ENCODE assay signal across 8 mouse cellular contexts in the genomic region with DNA sequence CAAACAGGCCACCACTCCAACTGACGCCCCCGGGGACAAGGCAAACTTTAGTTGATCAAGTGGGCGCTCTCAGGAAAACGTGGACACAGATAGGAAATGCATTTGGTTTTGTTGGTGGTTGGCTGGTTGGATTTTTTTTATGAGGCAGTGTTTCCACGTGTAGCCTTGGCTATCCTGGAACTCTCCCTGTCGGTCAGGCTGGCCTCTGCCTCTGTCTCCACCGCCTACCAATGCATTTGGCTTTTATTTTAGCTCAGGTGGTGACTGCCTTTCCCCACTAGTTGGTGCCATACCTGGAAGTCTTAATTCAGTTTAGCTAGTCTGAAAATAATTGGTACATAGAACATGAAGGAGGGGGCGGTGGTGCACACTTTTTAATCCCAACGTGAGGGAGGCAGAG. TPM values are rescaled to one million over a fixed set of nuclear protein-coding genes. Genes with fewer than 3 reads are reported as not detected.
DNase-seq lines count a peak whose midpoint lies in the region; ATAC-seq and TF ChIP-seq lines count a peak whose summit lies in the region.

No protein-coding gene starts in this region.

- no peaks in the 10 kb centered on the region for H3K36me3 ChIP-seq in spleen, adult 2 months (ENCODE audit: control insufficient read depth, insufficient read depth, low read length)
- H3K36me3 ChIP-seq in hindbrain, embryonic 10.5 days = no peaks in the 10 kb centered on the region
- H3K36me3 ChIP-seq in limb, embryonic 13.5 days = 0 out of 2 replicates have a peak, but pooled peaks cover 4% of the 10 kb centered on the region

- H3K27ac ChIP-seq in spleen, adult 2 months (ENCODE audit: insufficient read depth, low read length) = no peak overlapping the region
- peak overlapping the region; percentile 93 for H3K27ac ChIP-seq in hindbrain, embryonic 10.5 days
- no peak overlapping the region for H3K27ac ChIP-seq in limb, embryonic 13.5 days

- peak overlapping the region; percentile 84 for H3K4me2 ChIP-seq in limb, embryonic 13.5 days (replicated peaks)

- H3K4me3 ChIP-seq in spleen, adult 2 months (ENCODE audit: extremely low read depth, insufficient read depth, insufficient read length) = peak overlapping the region; percentile 99; the same call in 1 of the 2 replicates
- H3K4me3 ChIP-seq in hindbrain, embryonic 10.5 days = peak overlapping the region; percentile 69
- H3K4me3 ChIP-seq in limb, embryonic 13.5 days = peak overlapping the region; percentile 71

- H3K9ac ChIP-seq in limb, embryonic 13.5 days = peak overlapping the region; percentile 86

- DNase-seq in spleen, adult 2 months (ENCODE audit: low read depth in 1 of 2, low spot score in 2 of 2) = peak in 1 of 2 experiments; percentile 27
- DNase-seq in spleen, postnatal 4 days (ENCODE audit: low spot score in 2 of 2) = no peak
- DNase-seq in cerebellum, postnatal 10 days = peak; percentile 34 to 45
- DNase-seq in hindbrain, embryonic 10.5 days (ENCODE audit: low spot score) = no peak
- DNase-seq in natural killer cell, adult 2 months (ENCODE audit: low spot score in 2 of 2) = peak; percentile 13 to 30
- no peak for DNase-seq in urinary bladder, postnatal 14 days (ENCODE audit: low spot score)
- DNase-seq in spleen, adult 18-20 months = no peak

- no peak for ATAC-seq in limb, embryonic 13.5 days (ENCODE audit: low FRiP score, low read depth)

- 5% methylated on average over 9 of the region's 9 CpGs for WGBS in spleen, adult 2 months
- 27% methylated on average over 9 of the region's 9 CpGs for WGBS in hindbrain, embryonic 10.5 days
- WGBS in limb, embryonic 13.5 days = 21% methylated on average over 9 of the region's 9 CpGs

- H3K4me1 ChIP-seq in spleen, adult 2 months (ENCODE audit: control insufficient read depth, insufficient read depth, insufficient read length) = peaks cover 6% of the 10 kb centered on the region; the same call in 1 of the 2 replicates
- peaks cover 17% of the 10 kb centered on the region for H3K4me1 ChIP-seq in hindbrain, embryonic 10.5 days (replicated peaks)
- peaks cover 15% of the 10 kb centered on the region for H3K4me1 ChIP-seq in limb, embryonic 13.5 days

- H3K9me3 ChIP-seq in hindbrain, embryonic 10.5 days = no peaks in the 10 kb centered on the region
- H3K9me3 ChIP-seq in limb, embryonic 13.5 days = no peaks in the 10 kb centered on the region

- H3K27me3 ChIP-seq in spleen, adult 2 months (ENCODE audit: control insufficient read depth, insufficient read depth, low read length) = no peaks in the 10 kb centered on the region
- H3K27me3 ChIP-seq in hindbrain, embryonic 10.5 days (ENCODE audit: insufficient read depth, poor library complexity, severe bottlenecking) = no peaks in the 10 kb centered on the region
- H3K27me3 ChIP-seq in limb, embryonic 13.5 days = no peaks in the 10 kb centered on the region

- no peak for TF ChIP-seq POLR2A in spleen, adult 2 months (IDR thresholded peaks at IDR 0.05; ENCODE audit: low read depth, low read length)

- no peak for TF ChIP-seq CTCF in spleen, adult 2 months (IDR thresholded peaks at IDR 0.05; ENCODE audit: extremely low read depth, insufficient read depth, insufficient read length, insufficient replicate concordance)

RNA-seq across cellular contexts. Expression of a gene that starts 0.7 kb away (rescaled TPM):
- 2.5 and 3.1 TPM in 2 replicates for polyA plus RNA-seq in spleen, adult 2 months (2012; rRNA removed)
- polyA plus RNA-seq in hindbrain, embryonic 10.5 days (2016; fragmentation: Nextera tagmentation; extraction: Ambion mirVana) = 12.0 and 12.1 TPM in 2 replicates
- polyA plus RNA-seq in limb, embryonic 13.5 days (2015; fragmentation: Nextera tagmentation; extraction: Ambion mirVana) = 10.3 and 11.5 TPM in 2 replicates

RNA-seq across cellular contexts. Expression of a gene that starts 8.7 kb away (rescaled TPM):
- 3.4 and 3.5 TPM in 2 replicates for polyA plus RNA-seq in spleen, adult 2 months (2012; rRNA removed)
- polyA plus RNA-seq in hindbrain, embryonic 10.5 days (2016; fragmentation: Nextera tagmentation; extraction: Ambion mirVana) = 27.6 and 30.6 TPM in 2 replicates
- polyA plus RNA-seq in limb, embryonic 13.5 days (2015; fragmentation: Nextera tagmentation; extraction: Ambion mirVana) = 26.9 and 29.5 TPM in 2 replicates

RNA-seq across cellular contexts. Expression of a gene that starts 13.4 kb away (rescaled TPM):
- 8.9 and 15.6 TPM in 2 replicates for polyA plus RNA-seq in spleen, adult 2 months (2012; rRNA removed)
- polyA plus RNA-seq in hindbrain, embryonic 10.5 days (2016; fragmentation: Nextera tagmentation; extraction: Ambion mirVana) = 32.0 and 33.7 TPM in 2 replicates
- polyA plus RNA-seq in limb, embryonic 13.5 days (2015; fragmentation: Nextera tagmentation; extraction: Ambion mirVana) = 45.4 and 50.5 TPM in 2 replicates

RNA-seq across cellular contexts. Expression of a gene that starts 54.6 kb away (rescaled TPM):
- 14.5 and 15.0 TPM in 2 replicates for polyA plus RNA-seq in spleen, adult 2 months (2012; rRNA removed)
- 488 and 627 TPM in 2 replicates for polyA plus RNA-seq in hindbrain, embryonic 10.5 days (2016; fragmentation: Nextera tagmentation; extraction: Ambion mirVana)
- polyA plus RNA-seq in limb, embryonic 13.5 days (2015; fragmentation: Nextera tagmentation; extraction: Ambion mirVana) = 473 and 492 TPM in 2 replicates

Comparison
In these comparisons a context has a peak if more than half of its experiments do, and no peak if none do; other contexts are left out.
1. DNase-seq: peak in cerebellum, postnatal 10 days (2 of 2) and natural killer cell, adult 2 months (2 of 2); none in spleen, postnatal 4 days (0 of 2), hindbrain, embryonic 10.5 days (single experiment), urinary bladder, postnatal 14 days (single experiment) and spleen, adult 18-20 months (0 of 2).
2. Peak in every context shown above with its lines, with median percentiles within 50 percentile points of each other: H3K4me3 ChIP-seq.